Mouse (Mus musculus): ENCODE data around the gene Vmo1. TPM values are rescaled to one million over a fixed set of nuclear protein-coding genes. Genes with fewer than 3 reads are reported as not detected.

The Vmo1 gene
- polyA plus RNA-seq, 1 experiment, result not detected

DNA sequence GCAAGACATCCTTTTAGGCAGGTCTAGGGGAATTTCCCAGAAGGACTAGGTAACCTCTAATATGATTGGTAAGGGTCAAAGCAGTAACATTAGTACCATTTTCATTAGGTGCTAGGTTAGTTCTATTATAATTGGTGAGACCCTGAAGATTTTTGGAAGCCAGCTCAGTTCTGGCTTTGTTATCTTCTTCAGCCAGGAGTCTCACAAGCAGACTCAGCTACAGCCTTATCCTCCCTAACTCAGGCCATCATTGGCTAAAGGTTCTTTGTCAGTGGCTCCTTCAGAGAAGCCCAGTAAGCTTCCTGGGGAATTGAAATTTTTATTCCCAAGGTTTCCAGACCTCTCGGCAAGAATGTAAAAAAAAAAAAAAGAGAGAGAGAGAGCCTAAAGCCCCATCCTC lies 4.0 kb upstream of the Vmo1 start:
- Histone ChIP-seq H3K27me3 (ENCODE audit: control insufficient read depth, insufficient read depth, low read length) (no peaks in the 10 kb centered on the region), H3K4me1 (ENCODE audit: control insufficient read depth, insufficient read depth, low read length) (peaks cover 3% of the 10 kb centered on the region; the same call in 1 of the 2 replicates), H3K4me3 (replicated peaks; ENCODE audit: insufficient read depth, low read depth, low read length) (no peak overlapping the region), H3K27ac (ENCODE audit: insufficient read depth, low read length) (no peak overlapping the region)
- WGBS, result 77% methylated on average over 1 of the region's 1 CpGs
- no peak for TF ChIP-seq CTCF (IDR thresholded peaks at IDR 0.05; ENCODE audit: borderline replicate concordance, insufficient read depth, low read depth, low read length)
- no peak for TF ChIP-seq POLR2A (IDR thresholded peaks at IDR 0.05; ENCODE audit: borderline replicate concordance, insufficient read depth, low read length)
- no peak for DNase-seq

DNA sequence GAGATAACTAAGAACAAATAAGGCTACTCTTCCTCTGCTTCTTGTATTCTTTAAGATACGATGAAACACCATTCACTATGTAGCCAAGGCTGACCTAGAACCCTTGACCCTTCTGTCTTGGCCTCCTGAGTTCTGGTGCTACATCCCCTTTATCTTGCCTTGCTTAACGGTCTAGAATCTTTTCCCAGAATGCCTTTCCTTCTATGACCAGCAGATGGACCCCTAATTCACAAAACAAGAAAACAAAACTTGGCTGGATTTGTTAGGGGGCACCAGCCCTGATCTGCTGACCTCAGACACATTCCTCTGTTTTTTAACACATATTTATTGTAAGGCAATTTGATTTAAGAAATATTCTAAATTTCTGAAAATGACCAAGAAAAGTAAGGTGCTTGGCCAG lies 1.9 kb upstream of the Vmo1 start:
- DNase-seq, result peak in 1 of 2 experiments; percentile 24
- Histone ChIP-seq H3K27me3 (ENCODE audit: control insufficient read depth, insufficient read depth, low read length) (no peaks in the 10 kb centered on the region), H3K4me1 (ENCODE audit: control insufficient read depth, insufficient read depth, low read length) (peaks cover 3% of the 10 kb centered on the region; the same call in 1 of the 2 replicates), H3K27ac (ENCODE audit: insufficient read depth, low read length) (no peak overlapping the region), H3K4me3 (replicated peaks; ENCODE audit: insufficient read depth, low read depth, low read length) (no peak overlapping the region)
- 22% methylated on average over 2 of the region's 2 CpGs for WGBS
- no peak for TF ChIP-seq POLR2A (IDR thresholded peaks at IDR 0.05; ENCODE audit: borderline replicate concordance, insufficient read depth, low read length)
- peak; percentile 35; the same call in 1 of the 2 replicates for TF ChIP-seq CTCF (IDR thresholded peaks at IDR 0.05; ENCODE audit: borderline replicate concordance, insufficient read depth, low read depth, low read length)

DNA sequence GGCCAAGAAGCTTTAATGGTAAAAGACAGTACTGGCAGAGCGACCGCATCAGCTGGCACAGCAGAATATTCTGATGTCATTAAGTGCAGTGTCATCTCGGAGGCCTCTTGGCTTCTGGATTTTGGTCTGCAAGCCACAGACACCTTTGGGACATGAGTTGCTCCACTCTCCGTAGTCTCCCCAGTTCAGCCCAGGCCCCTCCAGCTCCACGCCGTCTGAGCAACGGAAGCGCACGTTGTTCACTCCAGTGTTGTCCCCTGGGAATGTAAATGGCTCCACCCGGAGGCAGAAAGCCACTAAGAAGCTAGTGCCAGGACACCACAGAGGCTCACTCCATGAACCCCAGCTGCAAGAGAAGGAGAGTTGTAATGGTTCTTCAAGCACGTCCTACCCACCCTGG lies 896 bp downstream of the Vmo1 start:
- H3K27me3 ChIP-seq (ENCODE audit: control insufficient read depth, insufficient read depth, low read length), result no peaks in the 10 kb centered on the region
- no peak overlapping the region for H3K4me3 ChIP-seq (replicated peaks; ENCODE audit: insufficient read depth, low read depth, low read length)
- H3K4me1 ChIP-seq (ENCODE audit: control insufficient read depth, insufficient read depth, low read length), result no peaks in the 10 kb centered on the region
- WGBS, result 14% methylated on average over 11 of the region's 11 CpGs
- no peak for DNase-seq
- no peak overlapping the region for H3K27ac ChIP-seq (ENCODE audit: insufficient read depth, low read length)
- TF ChIP-seq POLR2A (IDR thresholded peaks at IDR 0.05; ENCODE audit: borderline replicate concordance, insufficient read depth, low read length), result no peak
- no peak for TF ChIP-seq CTCF (IDR thresholded peaks at IDR 0.05; ENCODE audit: borderline replicate concordance, insufficient read depth, low read depth, low read length)

DNA sequence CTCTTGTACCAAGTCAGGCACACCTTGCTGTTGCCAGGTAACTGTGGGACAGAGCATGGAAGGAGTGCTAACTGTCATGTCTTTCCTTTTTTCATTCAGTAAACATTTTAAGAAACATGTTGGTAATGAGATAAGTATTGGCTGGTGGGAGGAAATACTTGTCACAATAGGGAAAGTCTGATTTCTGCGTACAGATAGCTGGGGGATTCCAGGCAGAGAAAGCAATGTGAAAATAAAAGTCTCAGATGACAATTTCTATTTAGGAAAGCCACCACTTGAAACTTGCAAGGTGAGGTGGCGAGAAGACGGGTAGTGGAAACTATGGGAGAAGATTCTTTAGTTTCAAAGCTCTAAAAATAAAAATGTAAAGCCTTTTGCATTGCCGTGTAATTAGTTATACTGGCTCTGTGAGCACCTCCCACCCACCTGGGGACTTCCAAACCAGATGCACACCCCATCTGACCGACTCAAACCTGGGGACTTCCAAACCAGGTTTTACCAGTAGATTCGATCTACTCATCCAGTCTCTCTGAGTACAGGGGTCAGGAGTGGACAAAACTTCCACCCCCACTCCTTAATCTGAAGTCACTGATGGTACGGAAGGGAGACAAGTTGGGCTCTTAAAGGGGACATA lies 1.6 kb downstream of the Vmo1 start:
- no peak overlapping the region for H3K27ac ChIP-seq (ENCODE audit: insufficient read depth, low read length)
- DNase-seq, result no peak
- 79% methylated on average over 7 of the region's 7 CpGs for WGBS
- no peak overlapping the region for H3K4me3 ChIP-seq (replicated peaks; ENCODE audit: insufficient read depth, low read depth, low read length)
- H3K4me1 ChIP-seq (ENCODE audit: control insufficient read depth, insufficient read depth, low read length), result no peaks in the 10 kb centered on the region
- TF ChIP-seq CTCF (IDR thresholded peaks at IDR 0.05; ENCODE audit: borderline replicate concordance, insufficient read depth, low read depth, low read length) (no peak), POLR2A (IDR thresholded peaks at IDR 0.05; ENCODE audit: borderline replicate concordance, insufficient read depth, low read length) (no peak)
- no peaks in the 10 kb centered on the region for H3K27me3 ChIP-seq (ENCODE audit: control insufficient read depth, insufficient read depth, low read length)

DNA sequence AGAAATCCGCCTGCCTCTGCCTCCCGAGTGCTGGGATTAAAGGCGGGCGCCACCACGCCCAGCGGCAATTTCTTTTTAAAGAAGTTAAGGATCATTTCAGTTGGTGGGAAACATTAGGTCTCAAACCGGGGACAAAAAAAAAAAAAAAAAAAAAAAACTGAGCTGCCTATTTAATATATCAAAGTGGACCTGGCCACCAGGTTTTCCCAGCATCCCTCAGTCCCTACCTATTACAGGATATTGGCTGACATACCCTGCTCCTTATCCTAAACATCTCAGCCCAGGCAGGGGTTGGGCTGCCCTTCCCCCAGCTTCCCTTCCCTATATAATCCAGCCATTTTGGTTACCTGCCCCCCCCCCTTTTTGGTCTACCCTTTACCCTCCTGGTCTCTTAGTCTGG lies 2.6 kb downstream of the Vmo1 start:
- no peak for TF ChIP-seq CTCF (IDR thresholded peaks at IDR 0.05; ENCODE audit: borderline replicate concordance, insufficient read depth, low read depth, low read length)
- TF ChIP-seq POLR2A (IDR thresholded peaks at IDR 0.05; ENCODE audit: borderline replicate concordance, insufficient read depth, low read length), result no peak
- H3K27me3 ChIP-seq (ENCODE audit: control insufficient read depth, insufficient read depth, low read length), result no peaks in the 10 kb centered on the region
- no peaks in the 10 kb centered on the region for H3K4me1 ChIP-seq (ENCODE audit: control insufficient read depth, insufficient read depth, low read length)
- DNase-seq, result no peak
- WGBS, result 87% methylated on average over 7 of the region's 7 CpGs
- no peak overlapping the region for H3K27ac ChIP-seq (ENCODE audit: insufficient read depth, low read length)
- H3K4me3 ChIP-seq (replicated peaks; ENCODE audit: insufficient read depth, low read depth, low read length), result no peak overlapping the region

DNA sequence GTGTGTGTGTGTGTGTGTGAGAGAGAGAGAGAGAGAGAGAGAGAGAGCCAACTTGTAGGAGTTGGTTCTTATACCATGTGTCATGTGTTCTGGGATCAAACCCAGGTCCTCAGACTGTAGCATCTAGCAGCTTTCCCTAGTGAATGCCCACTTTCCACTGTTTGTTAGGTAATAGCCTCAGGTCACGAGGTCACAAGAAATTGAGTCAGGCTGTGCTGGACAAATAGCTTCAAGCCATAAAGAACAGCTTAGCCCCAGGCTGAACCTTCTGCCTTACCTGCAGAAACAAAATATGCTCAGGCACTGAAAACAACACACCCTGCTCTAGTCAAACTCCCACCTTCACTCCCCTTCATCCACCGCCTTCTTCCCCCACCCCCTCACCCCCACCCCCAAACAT lies 3.2 kb downstream of the Vmo1 start:
- TF ChIP-seq CTCF (IDR thresholded peaks at IDR 0.05; ENCODE audit: borderline replicate concordance, insufficient read depth, low read depth, low read length) (no peak), POLR2A (IDR thresholded peaks at IDR 0.05; ENCODE audit: borderline replicate concordance, insufficient read depth, low read length) (no peak)
- 81% methylated on average over 2 of the region's 2 CpGs for WGBS
- Histone ChIP-seq H3K27ac (ENCODE audit: insufficient read depth, low read length) (no peak overlapping the region), H3K4me1 (ENCODE audit: control insufficient read depth, insufficient read depth, low read length) (no peaks in the 10 kb centered on the region), H3K4me3 (replicated peaks; ENCODE audit: insufficient read depth, low read depth, low read length) (no peak overlapping the region), H3K27me3 (ENCODE audit: control insufficient read depth, insufficient read depth, low read length) (no peaks in the 10 kb centered on the region)
- no peak for DNase-seq

DNA sequence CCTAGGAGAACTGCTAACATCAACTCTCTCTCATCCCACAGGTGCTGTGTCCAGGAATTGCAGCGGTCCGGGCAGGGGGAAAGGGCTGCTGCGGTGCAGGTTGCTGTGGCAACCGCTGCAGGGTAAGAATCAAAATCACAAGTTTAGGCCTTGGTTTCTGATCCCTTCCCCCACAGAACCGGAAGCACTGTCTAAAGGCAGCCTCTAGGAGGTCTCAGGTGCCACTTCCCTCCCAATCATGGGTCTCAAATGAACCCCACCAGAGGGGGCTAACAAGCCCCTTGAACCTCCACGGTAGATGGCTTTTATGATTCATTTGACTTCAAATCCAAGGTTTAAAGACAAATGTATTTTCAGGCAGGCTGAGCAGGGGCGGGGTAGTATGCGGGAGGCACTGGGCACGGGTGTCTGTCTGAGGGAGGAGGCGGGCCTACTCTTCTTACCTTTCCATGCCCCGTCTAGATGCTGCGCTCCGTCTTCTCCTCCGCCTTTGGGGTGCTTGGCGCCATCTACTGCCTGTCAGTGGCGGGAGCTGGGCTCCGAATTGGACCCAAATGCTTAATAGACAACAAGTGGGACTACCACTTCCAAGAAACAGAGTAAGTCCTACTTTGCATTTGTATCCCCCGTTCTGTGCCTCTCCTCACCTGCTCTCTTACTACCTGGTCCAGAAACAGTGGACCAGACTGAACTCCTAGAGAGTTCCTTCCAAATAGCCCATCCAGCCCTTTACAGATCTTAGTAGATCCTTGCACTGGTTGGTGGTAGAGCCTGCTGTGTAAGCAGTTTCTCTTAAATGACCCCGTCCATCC lies 4.5 kb downstream of the Vmo1 start:
- Histone ChIP-seq H3K4me1 (ENCODE audit: control insufficient read depth, insufficient read depth, low read length) (no peaks in the 10 kb centered on the region), H3K4me3 (replicated peaks; ENCODE audit: insufficient read depth, low read depth, low read length) (no peak overlapping the region), H3K27me3 (ENCODE audit: control insufficient read depth, insufficient read depth, low read length) (no peaks in the 10 kb centered on the region), H3K27ac (ENCODE audit: insufficient read depth, low read length) (no peak overlapping the region)
- DNase-seq, result peak; percentile 49 to 58
- WGBS, result 11% methylated on average over 19 of the region's 19 CpGs
- no peak for TF ChIP-seq POLR2A (IDR thresholded peaks at IDR 0.05; ENCODE audit: borderline replicate concordance, insufficient read depth, low read length)
- TF ChIP-seq CTCF (IDR thresholded peaks at IDR 0.05; ENCODE audit: borderline replicate concordance, insufficient read depth, low read depth, low read length), result peak; percentile 87

Measured in cerebellum, adult 2 months (tissue).